17 mouse cellular contexts compared by ENCODE assay signal in genomic region chr2:48493574-48493973, GRCm38 (mm10).
"Had no signal": no experiment of that assay in that cellular context is flagged by ENCODE, and none has a peak within 500 bp of the region (broad histone marks: within the 10 kb centered on the region; RNA-seq: fewer than 3 reads in every experiment).

No protein-coding gene starts in this region.

- H3K4me3 ChIP-seq: left cerebral cortex, adult 2 months; liver, embryonic 13.5 days; midbrain, embryonic 10.5 days; midbrain, embryonic 13.5 days; myocyte; neural tube, embryonic 13.5 days had no signal

- H3K27me3 ChIP-seq: liver, embryonic 13.5 days; megakaryocyte, embryonic 14.5 days; midbrain, embryonic 13.5 days; neural tube, embryonic 13.5 days had no signal

- H3K4me2 ChIP-seq: liver, embryonic 13.5 days; midbrain, embryonic 13.5 days; neural tube, embryonic 13.5 days had no signal

- H3K9me3 ChIP-seq: liver, embryonic 13.5 days; midbrain, embryonic 10.5 days; midbrain, embryonic 13.5 days; neural tube, embryonic 13.5 days had no signal

- H3K9ac ChIP-seq: liver, embryonic 13.5 days; midbrain, embryonic 13.5 days; neural tube, embryonic 13.5 days had no signal

- H3K27ac ChIP-seq: kidney, postnatal 0 days; left cerebral cortex, adult 2 months; liver, embryonic 13.5 days; midbrain, embryonic 10.5 days; midbrain, embryonic 13.5 days; neural tube, embryonic 13.5 days had no signal

- ATAC-seq: intestine, postnatal 0 days; midbrain, embryonic 13.5 days; midbrain, embryonic 16.5 days had no signal

- H3K36me3 ChIP-seq: liver, embryonic 13.5 days; midbrain, embryonic 10.5 days; midbrain, embryonic 13.5 days; neural tube, embryonic 13.5 days had no signal

- DNase-seq: layer of hippocampus, postnatal 36 days; liver, embryonic 13.5 days; retina, postnatal 1 day; right cerebral cortex, postnatal 25 days; spleen, adult 18-20 months; thymus, adult 2 months; thymus, postnatal 14 days; thymus, postnatal 4 days had no signal

- H3K4me1 ChIP-seq: liver, embryonic 13.5 days; midbrain, embryonic 10.5 days; midbrain, embryonic 13.5 days; neural tube, embryonic 13.5 days had no signal
